In genomic region chr11:117958197-117958596, GRCm38 (mm10) we compare ENCODE assay signal across 13 mouse cellular contexts. TPM values are rescaled to one million over a fixed set of nuclear protein-coding genes. Genes with fewer than 3 reads are reported as not detected.
DNase-seq lines count a peak whose midpoint lies in the region; ATAC-seq and TF ChIP-seq lines count a peak whose summit lies in the region.
"Had no signal": no experiment of that assay in that cellular context is flagged by ENCODE, and none has a peak within 500 bp of the region (broad histone marks: within the 10 kb centered on the region; RNA-seq: fewer than 3 reads in every experiment).

No protein-coding gene starts in this region.

- H3K4me2 ChIP-seq in lung, embryonic 15.5 days: no peak overlapping the region
- H3K4me2 ChIP-seq: midbrain, embryonic 12.5 days; neural tube, embryonic 13.5 days had no signal

- WGBS in lung, embryonic 15.5 days: 49% methylated on average over 7 of the region's 7 CpGs

- peak overlapping the region; percentile 16 for H3K27ac ChIP-seq in gastrocnemius, adult 2 months
- 0 out of 2 replicates have a peak overlapping the region, but pooled peaks have one; percentile 12 for H3K27ac ChIP-seq in lung, embryonic 15.5 days
- H3K27ac ChIP-seq in bone marrow macrophage, adult 2 months (ENCODE audit: insufficient read depth, low read depth, low read length): peak overlapping the region; percentile 49
- H3K27ac ChIP-seq: midbrain, embryonic 12.5 days; neural tube, embryonic 13.5 days had no signal

- DNase-seq in gastrocnemius, adult 2 months: peak; percentile 53
- no peak for DNase-seq in gastrocnemius, postnatal 36 days
- DNase-seq in lung, postnatal 36 days: no peak
- DNase-seq in spleen, postnatal 4 days (ENCODE audit: low spot score in 2 of 2): no peak
- DNase-seq in layer of hippocampus, adult 9-10 months (ENCODE audit: low spot score): no peak
- DNase-seq: kidney, adult 11 months; liver, postnatal 0 days; spleen, adult 18-20 months had no signal

- H3K4me3 ChIP-seq in gastrocnemius, adult 2 months: no peak overlapping the region
- H3K4me3 ChIP-seq in lung, embryonic 15.5 days: no peak overlapping the region
- H3K4me3 ChIP-seq in bone marrow macrophage, adult 2 months (ENCODE audit: insufficient read depth, low read length): no peak overlapping the region
- H3K4me3 ChIP-seq: midbrain, embryonic 12.5 days; neural tube, embryonic 13.5 days had no signal

- no peak for TF ChIP-seq POLR2A in bone marrow macrophage, adult 2 months (IDR thresholded peaks at IDR 0.05; ENCODE audit: borderline replicate concordance, low read depth, low read length)

- intact Hi-C loops in gastrocnemius, adult 2 months (cut with DNase I): no loop called here
- intact Hi-C loops in gastrocnemius, postnatal 36 days (cut with DNase I): no loop called here

- no peak overlapping the region for H3K9ac ChIP-seq in lung, embryonic 15.5 days
- H3K9ac ChIP-seq: liver, postnatal 0 days; midbrain, embryonic 12.5 days; neural tube, embryonic 13.5 days had no signal

- ATAC-seq in lung, embryonic 15.5 days (ENCODE audit: borderline replicate concordance, extremely low read depth, low FRiP score, low TSS enrichment): no peak
- ATAC-seq in neutrophil, adult 5-6 weeks (ENCODE audit: extremely low read depth, insufficient number of reproducible peaks, low FRiP score, poor library complexity, severe bottlenecking): 0 out of 2 replicates have a peak, but pooled peaks have one; percentile 15
- ATAC-seq: liver, postnatal 0 days had no signal

- no peaks in the 10 kb centered on the region for H3K27me3 ChIP-seq in lung, embryonic 15.5 days
- H3K27me3 ChIP-seq: neural tube, embryonic 13.5 days had no signal

- no peaks in the 10 kb centered on the region for H3K9me3 ChIP-seq in lung, embryonic 15.5 days
- H3K9me3 ChIP-seq: midbrain, embryonic 12.5 days; neural tube, embryonic 13.5 days had no signal

- peaks cover 71% of the 10 kb centered on the region for H3K4me1 ChIP-seq in lung, embryonic 15.5 days
- H3K4me1 ChIP-seq in bone marrow macrophage, adult 2 months (ENCODE audit: control insufficient read depth, insufficient read depth, low read length): peaks cover 70% of the 10 kb centered on the region

- no peaks in the 10 kb centered on the region for H3K36me3 ChIP-seq in lung, embryonic 15.5 days
- H3K36me3 ChIP-seq: midbrain, embryonic 12.5 days; neural tube, embryonic 13.5 days had no signal

- no peak for TF ChIP-seq CTCF in gastrocnemius, adult 2 months (IDR thresholded peaks at IDR 0.05)
- TF ChIP-seq CTCF in bone marrow macrophage, adult 2 months (IDR thresholded peaks at IDR 0.05; ENCODE audit: low read depth, low read length): no peak

RNA-seq across cellular contexts. Expression of gene Socs3, which starts 11.7 kb away (rescaled TPM):
- 10 to 100 TPM in 1 of 2 experiments, 1 to 10 TPM in 1; 1.7 to 10.1 TPM for total RNA-seq in gastrocnemius, adult 2 months (2021)
- 1 to 10 TPM; 1.8 to 4.7 TPM for total RNA-seq in gastrocnemius, postnatal 36 days (2021)
- 12.7 and 13.5 TPM in 2 replicates for polyA plus RNA-seq in lung, embryonic 15.5 days (2015; fragmentation: Nextera tagmentation; extraction: Ambion mirVana)
- 6.9 and 7.1 TPM in 2 replicates for polyA plus RNA-seq in bone marrow macrophage, adult 2 months (2012; ENCODE audit: insufficient read depth, insufficient read length, missing spikeins)
- total RNA-seq in neutrophil, adult 5-6 weeks (2017): 252 and 268 TPM in 2 replicates

RNA-seq across cellular contexts. Expression of gene Pgs1, which starts 27.9 kb away (rescaled TPM):
- total RNA-seq in gastrocnemius, adult 2 months (2021): 10 to 100 TPM; 17.2 to 18.0 TPM
- total RNA-seq in gastrocnemius, postnatal 36 days (2021): 10 to 100 TPM; 17.9 to 18.9 TPM
- polyA plus RNA-seq in lung, embryonic 15.5 days (2015; fragmentation: Nextera tagmentation; extraction: Ambion mirVana): 37.7 and 42.2 TPM in 2 replicates
- polyA plus RNA-seq in bone marrow macrophage, adult 2 months (2012; ENCODE audit: insufficient read depth, insufficient read length, missing spikeins): 35.4 and 37.1 TPM in 2 replicates
- 51.2 and 58.3 TPM in 2 replicates for total RNA-seq in neutrophil, adult 5-6 weeks (2017)

Comparison
In these comparisons a context has a peak if more than half of its experiments do, and no peak if none do; other contexts are left out.
1. RNA of gene Socs3, which starts 11.7 kb away (total RNA-seq): 252 to 268 TPM in neutrophil, adult 5-6 weeks; 1.7 to 10.1 TPM in gastrocnemius, adult 2 months and 1.8 to 4.7 TPM in gastrocnemius, postnatal 36 days; every median in the first group is over 10 times any median in the second.
2. Peak in every context shown above with its lines, with median percentiles within 50 percentile points of each other: H3K27ac ChIP-seq.